In genomic region chr1:128103520-128104088, GRCm38 (mm10) we compare ENCODE assay signal across 8 mouse cellular contexts. TPM values are rescaled to one million over a fixed set of nuclear protein-coding genes. Genes with fewer than 3 reads are reported as not detected.
DNase-seq lines count a peak whose midpoint lies in the region; ATAC-seq and TF ChIP-seq lines count a peak whose summit lies in the region.

No protein-coding gene starts in this region.

- TF ChIP-seq EP300 in CH12.LX (IDR thresholded peaks at IDR 0.05; ENCODE audit: low read length), result no peak

- peak overlapping the region; percentile 88 for H3K4me2 ChIP-seq in CH12.LX (ENCODE audit: insufficient read depth, low read depth, poor library complexity, severe bottlenecking)
- H3K4me2 ChIP-seq in embryonic facial prominence, embryonic 14.5 days (ENCODE audit: low read depth, low read length), result peak overlapping the region; percentile 78
- H3K4me2 ChIP-seq in neural tube, embryonic 14.5 days (ENCODE audit: low read depth, low read length), result peak overlapping the region; percentile 73

- H3K36me3 ChIP-seq in heart, embryonic 10.5 days, result no peaks in the 10 kb centered on the region
- H3K36me3 ChIP-seq in CH12.LX (replicated peaks in 1 of 2; ENCODE audit: control insufficient read depth in 1 of 2, insufficient read depth in 1 of 2, low read length in 1 of 2), result no peaks in the 10 kb centered on the region
- no peaks in the 10 kb centered on the region for H3K36me3 ChIP-seq in embryonic facial prominence, embryonic 14.5 days (ENCODE audit: control insufficient read depth, insufficient read depth, low read length)
- no peaks in the 10 kb centered on the region for H3K36me3 ChIP-seq in neural tube, embryonic 14.5 days (ENCODE audit: control insufficient read depth, insufficient read depth, low read length)

- ATAC-seq in embryonic facial prominence, embryonic 14.5 days (ENCODE audit: low read depth), result peak; percentile 47
- ATAC-seq in neural tube, embryonic 14.5 days (ENCODE audit: low read depth), result peak; percentile 66

- DNase-seq in heart, embryonic 10.5 days (ENCODE audit: low spot score), result no peak
- DNase-seq in heart, postnatal 14 days, result no peak
- peak; percentile 30 for DNase-seq in CH12.LX (ENCODE audit: extremely low read depth)
- DNase-seq in embryonic facial prominence, embryonic 14.5 days (ENCODE audit: low spot score), result peak; percentile 69
- peak; percentile 19 for DNase-seq in large intestine, adult 2 months (ENCODE audit: low read depth, low spot score)
- DNase-seq in ovary, postnatal 14 days (ENCODE audit: low spot score), result no peak
- no peak for DNase-seq in frontal cortex, postnatal 10 days (ENCODE audit: low spot score in 2 of 2)

- no peak for TF ChIP-seq RAD21 in CH12.LX (IDR thresholded peaks at IDR 0.05; ENCODE audit: low read depth, low read length)

- dilution Hi-C loops in CH12.LX (cut with MboI; ENCODE audit: extremely low pct_ligation_motif_present, extremely low pct_unique_long_range_greater_than_20kb, low sequenced_read_pairs), result no loop called here

- peaks cover 32% of the 10 kb centered on the region for H3K79me2 ChIP-seq in CH12.LX (replicated peaks; ENCODE audit: control insufficient read depth, extremely low read depth, insufficient read depth, poor library complexity, severe bottlenecking)

- H3K9ac ChIP-seq in CH12.LX (ENCODE audit: insufficient read depth, low read depth), result peak overlapping the region; percentile 77
- peak overlapping the region; percentile 78 for H3K9ac ChIP-seq in embryonic facial prominence, embryonic 14.5 days (ENCODE audit: low read depth, low read length)
- peak overlapping the region; percentile 91 for H3K9ac ChIP-seq in neural tube, embryonic 14.5 days (replicated peaks; ENCODE audit: low read depth, low read length)

- in situ Hi-C loops in CH12.LX (cut with MboI; ENCODE audit: low pct_ligation_motif_present, low pct_unique_long_range_greater_than_20kb, low sequenced_read_pairs), result no loop called here

- intact Hi-C loops in heart, postnatal 14 days (cut with DNase I), result loop anchor here (10.0 kb wide), 1 partner anchor 141 kb away; the partner anchor contains the start of gene Ubxn4

- H3K27me3 ChIP-seq in heart, embryonic 10.5 days (ENCODE audit: insufficient read depth, poor library complexity, severe bottlenecking), result no peaks in the 10 kb centered on the region
- no peaks in the 10 kb centered on the region for H3K27me3 ChIP-seq in CH12.LX (replicated peaks)
- H3K27me3 ChIP-seq in embryonic facial prominence, embryonic 14.5 days (replicated peaks; ENCODE audit: control insufficient read depth, insufficient read depth, low read length), result no peaks in the 10 kb centered on the region
- no peaks in the 10 kb centered on the region for H3K27me3 ChIP-seq in neural tube, embryonic 14.5 days (ENCODE audit: control insufficient read depth, insufficient read depth, low read length)

- H3K9me3 ChIP-seq in heart, embryonic 10.5 days, result no peaks in the 10 kb centered on the region
- H3K9me3 ChIP-seq in CH12.LX (replicated peaks; ENCODE audit: low read length), result no peaks in the 10 kb centered on the region
- no peaks in the 10 kb centered on the region for H3K9me3 ChIP-seq in embryonic facial prominence, embryonic 14.5 days (ENCODE audit: control insufficient read depth, low read length)
- H3K9me3 ChIP-seq in neural tube, embryonic 14.5 days (ENCODE audit: control insufficient read depth, low read length), result no peaks in the 10 kb centered on the region

- WGBS in heart, embryonic 10.5 days, result under 1% methylated on average over 46 of the region's 47 CpGs
- WGBS in embryonic facial prominence, embryonic 14.5 days, result 0% methylated on average over 18 of the region's 47 CpGs
- under 1% methylated on average over 47 of the region's 47 CpGs for WGBS in large intestine, adult 2 months
- 1% methylated on average over 42 of the region's 47 CpGs for WGBS in neural tube, embryonic 14.5 days

- peaks cover 8% of the 10 kb centered on the region for H3K4me1 ChIP-seq in heart, embryonic 10.5 days
- peaks cover 0 to 50% of the 10 kb centered on the region in 2 experiments; a peak in 2 of 4 replicates for H3K4me1 ChIP-seq in CH12.LX (ENCODE audit: control insufficient read depth in 1 of 2, insufficient read depth in 2 of 2)
- H3K4me1 ChIP-seq in embryonic facial prominence, embryonic 14.5 days (ENCODE audit: control insufficient read depth, insufficient read depth, low read length), result peaks cover 7% of the 10 kb centered on the region
- peaks cover 6% of the 10 kb centered on the region for H3K4me1 ChIP-seq in neural tube, embryonic 14.5 days (ENCODE audit: control insufficient read depth, insufficient read depth, low read length)

- TF ChIP-seq CTCF in CH12.LX (conservative IDR thresholded peaks at IDR 0.05 in 1 of 2, IDR thresholded peaks at IDR 0.05 in 1 of 2; ENCODE audit: low read depth in 2 of 2, low read length in 2 of 2), result no peak

- peak overlapping the region; percentile 86 for H3K4me3 ChIP-seq in heart, embryonic 10.5 days
- peak overlapping the region; percentile 82 to 92 (median 83) for H3K4me3 ChIP-seq in CH12.LX (replicated peaks in 1 of 3; ENCODE audit: low read depth in 2 of 3, low read length in 2 of 3, poor library complexity in 1 of 3)
- peak overlapping the region; percentile 94 for H3K4me3 ChIP-seq in embryonic facial prominence, embryonic 14.5 days (ENCODE audit: low read depth, low read length)
- H3K4me3 ChIP-seq in neural tube, embryonic 14.5 days (ENCODE audit: low read depth, low read length), result peak overlapping the region; percentile 94

- peak overlapping the region; percentile 91 for H3K27ac ChIP-seq in heart, embryonic 10.5 days
- peak overlapping the region; percentile 40 for H3K27ac ChIP-seq in CH12.LX (ENCODE audit: insufficient read depth, low read depth)
- H3K27ac ChIP-seq in embryonic facial prominence, embryonic 14.5 days (replicated peaks; ENCODE audit: low read depth, low read length), result peak overlapping the region; percentile 85
- H3K27ac ChIP-seq in neural tube, embryonic 14.5 days (ENCODE audit: low read depth, low read length), result peak overlapping the region; percentile 93

- no peak for TF ChIP-seq POLR2A in CH12.LX (IDR thresholded peaks at IDR 0.05; ENCODE audit: low read depth, low read length)

TF ChIP-seq in CH12.LX, 34 proteins besides CTCF, POLR2A, EP300 and RAD21:
- TF ChIP-seq MXI1 (IDR thresholded peaks at IDR 0.05; ENCODE audit: low read depth, low read length), result peak; percentile 81; the same call in 1 of the 2 replicates
- peak; percentile 17; the same call in 1 of the 2 replicates for TF ChIP-seq HCFC1 (IDR thresholded peaks at IDR 0.05; ENCODE audit: low read depth, low read length)
- TF ChIP-seq UBTF (IDR thresholded peaks at IDR 0.05; ENCODE audit: low read depth, low read length), result peak; percentile 96; the same call in 1 of the 2 replicates
- no peak for TF ChIP-seq NRF1 (IDR thresholded peaks at IDR 0.05; ENCODE audit: low read depth, low read length)
- 0 out of 2 replicates have a peak, but pooled peaks have one; percentile 20 for TF ChIP-seq MYC (IDR thresholded peaks at IDR 0.05; ENCODE audit: low read depth, low read length)
- no peak for TF ChIP-seq CHD2 (IDR thresholded peaks at IDR 0.05; ENCODE audit: low read length)

RNA-seq across cellular contexts. Expression of gene R3hdm1, which starts 0.5 kb away (rescaled TPM):
- polyA plus RNA-seq in heart, embryonic 10.5 days (2016; fragmentation: Nextera tagmentation; extraction: Ambion mirVana), result 53.1 and 62.3 TPM in 2 replicates
- 10 to 100 TPM; 57.5 to 57.6 TPM for total RNA-seq in heart, postnatal 14 days (2021)
- 17.8 and 18.8 TPM in 2 replicates for total RNA-seq in CH12.LX (2012; rRNA removed)
- total RNA-seq in CH12.LX (2014; rRNA removed), result 27.8 and 33.9 TPM in 2 replicates
- 56.7 and 75.7 TPM in 2 replicates for polyA plus RNA-seq in CH12.LX (2012; ENCODE audit: insufficient read length, low read depth)
- 58.4 and 66.7 TPM in 2 replicates for polyA plus RNA-seq in embryonic facial prominence, embryonic 14.5 days (2014; fragmentation: Nextera tagmentation; extraction: Ambion mirVana)
- polyA plus RNA-seq in large intestine, adult 2 months (2012; rRNA removed), result 11.1 and 18.8 TPM in 2 replicates
- polyA plus RNA-seq in neural tube, embryonic 14.5 days (2014; fragmentation: Nextera tagmentation; extraction: Ambion mirVana), result 93.1 and 111 TPM in 2 replicates

RNA-seq across cellular contexts. Expression of gene Zranb3, which starts 0.8 kb away (rescaled TPM):
- polyA plus RNA-seq in heart, embryonic 10.5 days (2016; fragmentation: Nextera tagmentation; extraction: Ambion mirVana), result 8.4 and 11.7 TPM in 2 replicates
- total RNA-seq in heart, postnatal 14 days (2021), result 1 to 10 TPM; 4.9 to 5.3 TPM
- 9.4 and 12.4 TPM in 2 replicates for total RNA-seq in CH12.LX (2012; rRNA removed)
- total RNA-seq in CH12.LX (2014; rRNA removed), result 13.6 and 14.5 TPM in 2 replicates
- 9.9 and 10.4 TPM in 2 replicates for polyA plus RNA-seq in CH12.LX (2012; ENCODE audit: insufficient read length, low read depth)
- polyA plus RNA-seq in embryonic facial prominence, embryonic 14.5 days (2014; fragmentation: Nextera tagmentation; extraction: Ambion mirVana), result 6.1 and 8.8 TPM in 2 replicates
- polyA plus RNA-seq in large intestine, adult 2 months (2012; rRNA removed), result 1.1 and 1.4 TPM in 2 replicates
- 4.1 and 4.3 TPM in 2 replicates for polyA plus RNA-seq in neural tube, embryonic 14.5 days (2014; fragmentation: Nextera tagmentation; extraction: Ambion mirVana)

Comparison
In these comparisons a context has a peak if more than half of its experiments do, and no peak if none do; other contexts are left out.
1. DNase-seq: peak in CH12.LX (single experiment), embryonic facial prominence, embryonic 14.5 days (single experiment) and large intestine, adult 2 months (single experiment); none in heart, embryonic 10.5 days (single experiment), heart, postnatal 14 days (0 of 2), ovary, postnatal 14 days (single experiment) and frontal cortex, postnatal 10 days (0 of 2).
2. H3K27ac ChIP-seq: peak in every context shown above with its lines; median percentile 93 in neural tube, embryonic 14.5 days; 91 in heart, embryonic 10.5 days; 85 in embryonic facial prominence, embryonic 14.5 days; 40 in CH12.LX.
3. Peak in every context shown above with its lines, with median percentiles within 50 percentile points of each other: H3K4me3 ChIP-seq, H3K4me2 ChIP-seq and H3K9ac ChIP-seq.